Mouse (Mus musculus) adipocyte (in vitro differentiated cells): ENCODE data around the gene 5730507C01Rik.
"Not testable (repeated sequence)": the region's sequence is repeated elsewhere in the genome, so short reads cannot be mapped to it uniquely, and the experiment has no call there.

Experiments used
- DNase-seq: peaks from one replicate; pipeline ENCODE4 v3.0.0-alpha.2; 2016; ENCODE audit warnings: low spot score

Gene 5730507C01Rik

GRCm38 (mm10) chr12:18514171-18514570, at the start of gene 5730507C01Rik:
Gene 5730507C01Rik, plus strand, starts transcription at chr12:18514510.
- no peak for DNase-seq

GRCm38 (mm10) chr12:18514616-18515015, 306 bp downstream of the 5730507C01Rik start:
- DNase-seq, result not testable (repeated sequence)

- DNase-seq, result not testable (repeated sequence)
Measured at GRCm38 (mm10) chr12:18515077-18515476, 767 bp downstream of the 5730507C01Rik start.
